Mouse (Mus musculus): ENCODE results near the gene Tmc6.

- TF ChIP-seq POLR2A (IDR thresholded peaks at IDR 0.05; ENCODE audit: borderline replicate concordance, low read depth, low read length) (no peak), CTCF (IDR thresholded peaks at IDR 0.05; ENCODE audit: low read depth, low read length) (no peak)
Measured at GRCm38 (mm10) chr11:117718838-117719237, 63.2 kb downstream of the Tmc6 start.
